Mouse (Mus musculus): ENCODE results near the gene Alyref2. TPM values are rescaled to one million over a fixed set of nuclear protein-coding genes. Genes with fewer than 3 reads are reported as not detected.

The Alyref2 gene
- polyA plus RNA-seq, 1 experiment from 2014 or later = 8.5 TPM

DNA sequence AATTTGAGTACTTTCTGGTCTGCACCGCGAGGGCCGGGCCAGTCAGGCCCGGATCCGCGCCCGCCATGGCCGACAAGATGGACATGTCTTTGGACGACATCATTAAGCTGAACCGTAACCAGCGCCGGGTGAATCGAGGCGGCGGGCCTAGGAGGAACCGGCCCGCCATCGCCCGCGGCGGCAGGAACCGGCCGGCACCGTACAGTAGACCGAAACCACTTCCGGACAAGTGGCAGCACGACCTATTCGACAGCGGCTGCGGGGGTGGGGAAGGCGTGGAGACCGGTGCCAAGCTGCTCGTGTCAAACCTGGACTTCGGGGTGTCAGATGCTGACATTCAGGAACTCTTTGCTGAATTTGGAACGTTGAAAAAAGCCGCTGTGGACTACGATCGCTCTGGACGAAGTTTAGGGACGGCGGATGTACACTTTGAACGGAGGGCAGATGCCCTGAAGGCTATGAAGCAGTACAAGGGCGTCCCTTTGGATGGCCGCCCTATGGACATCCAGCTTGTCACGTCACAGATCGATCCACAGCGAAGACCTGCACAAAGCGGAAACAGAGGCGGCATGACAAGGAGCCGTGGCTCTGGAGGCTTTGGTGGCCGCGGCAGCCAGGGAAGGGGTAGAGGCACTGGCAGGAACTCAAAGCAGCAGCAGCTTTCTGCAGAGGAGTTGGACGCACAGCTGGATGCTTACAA, 464 bp downstream of the Alyref2 start:
- Histone ChIP-seq H3K27ac (peak overlapping the region; percentile 93), H3K27me3 (ENCODE audit: poor library complexity, severe bottlenecking) (no peaks in the 10 kb centered on the region), H3K9me3 (no peaks in the 10 kb centered on the region), H3K4me1 (peaks cover 20% of the 10 kb centered on the region), H3K36me3 (replicated peaks) (no peaks in the 10 kb centered on the region), H3K4me3 (peak overlapping the region; percentile 69)
- peak; percentile 67 for DNase-seq (ENCODE audit: extremely low spot score, low spot score)
- WGBS = under 1% methylated on average over 53 of the region's 53 CpGs

DNA sequence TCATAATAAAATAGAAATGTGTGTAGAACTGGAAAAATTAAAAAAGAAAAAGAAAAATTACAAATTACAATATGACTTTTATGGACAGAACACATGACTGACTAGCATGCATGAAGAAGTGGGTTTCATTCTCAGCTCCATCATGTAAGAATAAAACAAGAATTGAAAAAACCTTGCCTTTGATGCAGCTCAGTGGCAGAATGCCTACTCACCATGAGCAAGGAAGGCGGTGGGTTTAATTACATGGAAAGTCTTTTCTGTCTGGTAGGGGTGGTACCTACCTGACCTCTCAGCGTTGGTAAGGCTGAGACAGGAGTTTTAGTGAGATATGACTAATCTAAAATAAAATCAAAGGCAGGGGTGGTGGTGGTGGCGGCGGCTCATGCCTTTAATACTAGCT, 1.3 kb downstream of the Alyref2 start:
- no peak overlapping the region for H3K27ac ChIP-seq
- 72% methylated on average over 4 of the region's 4 CpGs for WGBS

DNA sequence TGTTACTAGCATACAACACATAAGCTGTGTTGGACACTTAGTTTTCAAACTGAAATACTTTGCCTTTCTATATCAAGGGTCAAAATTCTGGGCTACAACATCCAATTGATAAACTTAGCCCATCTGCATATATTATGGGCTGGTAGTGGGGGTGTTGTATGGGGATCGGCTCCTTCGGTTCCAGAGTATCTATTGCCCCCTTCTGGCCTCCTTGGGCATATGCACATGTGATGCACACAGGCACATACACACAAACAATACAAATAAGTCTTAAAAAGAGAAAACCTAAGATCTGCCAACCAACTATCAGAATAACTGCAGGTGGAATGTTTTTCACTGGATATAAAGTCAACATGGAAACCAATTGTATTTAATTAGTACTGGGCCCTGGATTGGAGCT, 10.0 kb downstream of the Alyref2 start:
- 85% methylated on average over 2 of the region's 2 CpGs for WGBS
- Histone ChIP-seq H3K36me3 (replicated peaks) (no peaks in the 10 kb centered on the region), H3K27me3 (ENCODE audit: poor library complexity, severe bottlenecking) (no peaks in the 10 kb centered on the region), H3K9me3 (no peaks in the 10 kb centered on the region; the same call in 1 of the 2 replicates), H3K4me3 (no peak overlapping the region), H3K27ac (no peak overlapping the region), H3K4me1 (peaks cover 7% of the 10 kb centered on the region)
- DNase-seq (ENCODE audit: extremely low spot score, low spot score) = no peak

More for the DNA sequence above, 1.3 kb downstream of the Alyref2 start:
- H3K4me1 ChIP-seq = peaks cover 20% of the 10 kb centered on the region
- H3K9me3 ChIP-seq = no peaks in the 10 kb centered on the region
- H3K4me3 ChIP-seq = peak overlapping the region; percentile 69
- no peak for DNase-seq (ENCODE audit: extremely low spot score, low spot score)
- no peaks in the 10 kb centered on the region for H3K27me3 ChIP-seq (ENCODE audit: poor library complexity, severe bottlenecking)
- H3K36me3 ChIP-seq (replicated peaks) = no peaks in the 10 kb centered on the region

DNA sequence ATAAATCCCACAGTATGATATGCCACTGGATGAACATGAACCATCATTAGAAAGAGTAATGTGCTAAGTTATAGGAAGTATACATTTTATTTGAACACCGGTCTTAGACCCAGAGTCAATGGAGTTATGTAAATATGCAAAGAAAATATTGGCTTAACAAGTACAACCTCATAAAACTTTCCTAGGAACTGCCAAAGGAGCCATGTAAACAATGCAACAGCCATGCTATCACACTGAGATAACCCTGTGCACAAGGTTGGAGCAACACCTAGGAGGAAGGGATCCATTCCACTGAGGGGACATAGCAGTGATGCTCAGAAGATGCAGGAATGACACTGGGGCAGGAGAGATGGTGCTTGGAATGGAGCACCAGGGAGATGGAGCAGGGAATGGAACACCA, 10.5 kb downstream of the Alyref2 start:
- DNase-seq (ENCODE audit: extremely low spot score, low spot score) = no peak
- H3K27me3 ChIP-seq (ENCODE audit: poor library complexity, severe bottlenecking) = no peaks in the 10 kb centered on the region
- H3K27ac ChIP-seq = no peak overlapping the region
- no peak overlapping the region for H3K4me3 ChIP-seq
- H3K36me3 ChIP-seq (replicated peaks) = no peaks in the 10 kb centered on the region
- H3K4me1 ChIP-seq = peaks cover 7% of the 10 kb centered on the region
- no peaks in the 10 kb centered on the region; the same call in 1 of the 2 replicates for H3K9me3 ChIP-seq
- WGBS = 98% methylated on average over 1 of the region's 1 CpGs

DNA sequence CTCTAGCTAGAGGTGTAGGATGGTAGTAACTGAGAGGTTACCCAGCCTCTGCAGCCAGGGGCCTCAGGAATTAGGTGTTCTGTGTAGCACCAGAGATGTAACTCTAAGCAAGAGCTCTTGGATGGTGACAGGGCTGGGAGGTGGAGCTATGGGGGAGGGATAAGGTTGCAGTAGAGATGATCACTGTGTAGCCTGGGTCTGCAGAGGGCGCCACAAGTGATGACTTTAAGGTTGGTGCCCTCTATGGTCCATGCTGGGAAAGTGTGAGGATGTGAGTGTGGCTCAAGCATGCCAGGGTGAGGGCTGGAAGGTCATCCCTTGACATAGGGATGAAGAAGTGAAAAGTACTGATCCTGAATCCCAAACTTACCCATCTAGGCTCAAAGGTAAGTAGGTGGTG, 11.8 kb downstream of the Alyref2 start:
- 9% methylated on average over 1 of the region's 1 CpGs for WGBS
- Histone ChIP-seq H3K4me3 (no peak overlapping the region), H3K36me3 (replicated peaks) (no peaks in the 10 kb centered on the region), H3K27ac (no peak overlapping the region), H3K27me3 (ENCODE audit: poor library complexity, severe bottlenecking) (no peaks in the 10 kb centered on the region), H3K4me1 (peaks cover 7% of the 10 kb centered on the region), H3K9me3 (no peaks in the 10 kb centered on the region; the same call in 1 of the 2 replicates)
- DNase-seq (ENCODE audit: extremely low spot score, low spot score) = no peak

DNA sequence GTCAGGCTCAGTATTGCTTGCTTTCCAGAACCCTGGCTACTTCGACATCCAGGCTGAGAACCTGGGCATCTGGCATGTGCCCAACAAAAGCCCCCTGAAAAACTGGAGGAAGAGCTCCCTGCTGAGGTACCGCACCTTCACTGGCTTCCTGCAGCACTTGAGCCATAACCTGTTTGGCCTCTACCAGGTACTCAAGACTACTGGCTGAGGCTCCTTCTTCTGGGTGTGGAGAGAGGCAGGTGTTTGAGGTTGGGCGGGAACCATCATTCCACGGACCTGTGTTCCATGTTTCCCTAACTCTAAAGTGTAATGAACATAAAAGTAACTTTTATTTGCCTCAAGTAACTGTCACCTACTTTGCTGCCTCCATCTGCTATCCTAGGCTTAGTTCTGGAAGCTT, 12.3 kb downstream of the Alyref2 start:
- Histone ChIP-seq H3K4me1 (peaks cover 7% of the 10 kb centered on the region), H3K27ac (no peak overlapping the region), H3K9me3 (no peaks in the 10 kb centered on the region; the same call in 1 of the 2 replicates), H3K36me3 (replicated peaks) (no peaks in the 10 kb centered on the region), H3K4me3 (no peak overlapping the region), H3K27me3 (ENCODE audit: poor library complexity, severe bottlenecking) (no peaks in the 10 kb centered on the region)
- no peak for DNase-seq (ENCODE audit: extremely low spot score, low spot score)
- WGBS = 89% methylated on average over 4 of the region's 4 CpGs

DNA sequence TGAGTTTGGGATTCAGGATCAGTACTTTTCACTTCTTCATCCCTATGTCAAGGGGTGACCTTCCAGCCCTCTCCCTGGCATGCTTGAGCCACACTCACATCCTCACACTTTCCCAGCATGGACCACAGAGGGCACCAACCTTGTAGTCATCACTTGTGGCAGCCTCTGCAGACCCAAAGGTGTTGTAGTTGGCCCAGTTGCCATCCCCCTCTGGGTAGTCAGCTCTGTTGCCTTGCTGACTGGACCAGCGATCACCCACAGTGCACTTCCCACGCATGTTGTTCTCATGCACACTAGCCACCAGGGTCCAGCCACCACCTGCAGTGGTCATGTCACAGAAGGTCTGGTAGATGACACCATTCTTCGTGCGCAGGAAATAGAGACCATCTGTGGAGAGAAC, 28.1 kb downstream of the Alyref2 start:
- Histone ChIP-seq H3K4me1 (no peaks in the 10 kb centered on the region), H3K27ac (no peak overlapping the region), H3K36me3 (replicated peaks) (no peaks in the 10 kb centered on the region), H3K4me3 (no peak overlapping the region), H3K27me3 (ENCODE audit: poor library complexity, severe bottlenecking) (no peaks in the 10 kb centered on the region), H3K9me3 (no peaks in the 10 kb centered on the region)
- WGBS = 91% methylated on average over 4 of the region's 4 CpGs
- no peak for DNase-seq (ENCODE audit: extremely low spot score, low spot score)

DNA sequence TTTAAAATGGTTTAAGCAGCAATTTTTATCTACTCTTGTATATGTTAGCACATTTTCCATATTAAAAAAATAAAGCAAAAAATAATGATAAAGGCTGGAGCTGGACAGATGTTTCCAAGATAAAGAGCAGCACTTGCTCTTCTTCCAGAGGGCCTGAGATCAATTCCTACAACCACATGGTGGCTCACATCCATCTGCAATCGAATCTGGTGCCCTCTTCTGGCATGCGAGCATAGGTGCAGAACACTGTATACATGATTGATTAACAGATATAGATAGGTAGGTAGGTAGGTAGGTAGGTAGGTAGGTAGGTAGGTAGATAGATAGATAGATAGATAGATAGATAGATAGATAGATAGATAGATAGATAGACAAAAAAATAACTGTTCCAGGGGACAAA, 29.6 kb downstream of the Alyref2 start:
- no peaks in the 10 kb centered on the region for H3K27me3 ChIP-seq (ENCODE audit: poor library complexity, severe bottlenecking)
- DNase-seq (ENCODE audit: extremely low spot score, low spot score) = no peak
- no peaks in the 10 kb centered on the region for H3K9me3 ChIP-seq
- H3K36me3 ChIP-seq (replicated peaks) = no peaks in the 10 kb centered on the region
- H3K27ac ChIP-seq = no peak overlapping the region
- 67% methylated on average over 2 of the region's 2 CpGs for WGBS
- no peaks in the 10 kb centered on the region for H3K4me1 ChIP-seq
- no peak overlapping the region for H3K4me3 ChIP-seq

DNA sequence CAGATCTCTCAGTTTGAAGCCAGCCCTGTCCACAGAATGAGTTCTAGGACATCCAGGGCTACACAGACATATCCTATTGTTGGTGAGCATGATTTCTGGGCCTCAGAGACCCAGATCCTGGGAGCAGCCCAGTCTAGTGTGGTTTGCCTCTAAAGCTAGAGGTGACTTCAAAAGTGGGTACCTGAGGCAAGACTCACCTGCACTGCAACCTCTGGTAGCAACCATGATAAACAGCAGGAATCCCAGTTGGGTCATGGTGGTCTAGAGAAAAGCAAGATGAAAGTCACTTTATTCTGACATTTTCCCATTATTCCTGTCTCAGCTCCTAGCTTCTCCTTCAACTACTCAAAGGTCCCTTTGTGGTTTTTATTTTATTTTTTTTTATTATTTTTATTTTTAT, 31.3 kb downstream of the Alyref2 start:
- no peak overlapping the region for H3K4me3 ChIP-seq
- no peaks in the 10 kb centered on the region for H3K27me3 ChIP-seq (ENCODE audit: poor library complexity, severe bottlenecking)
- no peaks in the 10 kb centered on the region for H3K4me1 ChIP-seq
- DNase-seq (ENCODE audit: extremely low spot score, low spot score) = no peak
- H3K9me3 ChIP-seq = peaks cover 12% of the 10 kb centered on the region
- no peak overlapping the region for H3K27ac ChIP-seq
- H3K36me3 ChIP-seq (replicated peaks) = no peaks in the 10 kb centered on the region

DNA sequence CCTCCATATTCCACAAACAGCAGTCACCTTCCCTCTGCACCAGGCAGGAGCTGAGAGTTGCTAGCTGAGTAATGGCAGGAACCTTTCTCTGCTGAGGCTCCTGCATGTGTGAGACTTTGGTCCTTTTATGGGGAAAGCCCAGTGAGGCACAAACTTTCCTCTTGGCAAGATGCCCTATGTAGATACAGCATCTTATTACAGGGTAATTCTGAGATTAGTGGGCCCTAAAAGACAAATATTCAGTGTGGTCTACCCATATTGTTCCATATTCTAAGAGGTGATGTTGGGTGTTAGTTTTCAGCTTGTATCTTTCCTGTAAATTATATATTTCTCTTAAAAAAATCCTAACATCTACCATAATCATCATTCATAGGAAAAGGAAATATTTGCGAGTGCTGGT, 31.9 kb downstream of the Alyref2 start, which contains the start of gene Itln1:
Itln1 (minus strand) TSS at position 101 of the 400 bp plus-strand sequence.
- H3K27ac ChIP-seq = no peak within 1 kb of the TSS
- no peaks in the 10 kb centered on the region for H3K4me1 ChIP-seq
- no peaks in the 10 kb centered on the region for H3K27me3 ChIP-seq (ENCODE audit: poor library complexity, severe bottlenecking)
- WGBS = 97% methylated on average over 1 of the region's 1 CpGs
- H3K36me3 ChIP-seq (replicated peaks) = no peaks in the 10 kb centered on the region
- H3K4me3 ChIP-seq = no peak within 1 kb of the TSS
- no peak for DNase-seq (ENCODE audit: extremely low spot score, low spot score)
- H3K9me3 ChIP-seq = peaks cover 18% of the 10 kb centered on the region

DNA sequence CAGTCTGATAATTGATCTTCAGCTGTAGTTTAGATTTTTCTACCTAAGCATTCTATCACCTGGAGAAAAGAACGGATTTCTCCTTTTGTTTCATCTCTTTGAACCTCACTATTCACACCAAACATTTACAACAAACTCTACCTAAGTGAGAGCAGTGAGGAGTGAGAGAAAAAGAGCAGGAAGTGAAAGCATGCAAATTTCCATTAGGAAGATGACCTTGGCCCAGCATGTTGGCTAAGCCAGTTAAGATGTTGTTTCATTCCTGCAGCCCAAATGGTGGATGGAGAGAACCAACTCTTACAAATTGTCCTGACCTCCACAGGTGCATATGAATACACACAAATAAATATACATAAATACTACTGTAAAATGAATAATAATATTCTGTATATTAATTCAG, 37.4 kb downstream of the Alyref2 start:
- Histone ChIP-seq H3K4me3 (no peak overlapping the region), H3K9me3 (peaks cover 21% of the 10 kb centered on the region), H3K27me3 (ENCODE audit: poor library complexity, severe bottlenecking) (no peaks in the 10 kb centered on the region), H3K36me3 (replicated peaks) (no peaks in the 10 kb centered on the region), H3K27ac (no peak overlapping the region), H3K4me1 (no peaks in the 10 kb centered on the region)
- 81% methylated on average over 1 of the region's 1 CpGs for WGBS
- no peak for DNase-seq (ENCODE audit: extremely low spot score, low spot score)

DNA sequence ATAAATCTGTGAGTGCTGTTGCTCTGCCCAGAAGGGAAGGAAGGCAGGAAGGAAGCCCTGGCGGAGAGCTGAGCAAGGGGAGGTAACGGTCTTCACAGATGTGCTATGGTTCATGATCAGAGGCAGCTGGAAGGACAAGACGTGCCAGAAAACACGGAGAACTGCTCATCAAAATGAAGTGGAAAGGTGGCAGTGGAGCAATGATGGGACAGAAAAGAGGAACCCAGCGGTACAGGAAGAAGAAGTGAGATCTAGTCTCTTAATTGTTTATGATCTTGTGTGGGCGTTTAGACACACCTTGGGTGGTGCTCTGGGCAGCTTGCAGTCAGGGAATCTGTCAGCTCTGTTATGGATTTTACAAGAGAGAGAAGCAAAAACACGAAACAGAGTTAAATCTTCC, 48.0 kb downstream of the Alyref2 start:
- Histone ChIP-seq H3K27me3 (ENCODE audit: poor library complexity, severe bottlenecking) (no peaks in the 10 kb centered on the region), H3K4me1 (no peaks in the 10 kb centered on the region), H3K9me3 (0 out of 2 replicates have a peak, but pooled peaks cover 2% of the 10 kb centered on the region), H3K4me3 (no peak overlapping the region), H3K27ac (no peak overlapping the region), H3K36me3 (replicated peaks) (no peaks in the 10 kb centered on the region)
- no peak for DNase-seq (ENCODE audit: extremely low spot score, low spot score)
- WGBS = 83% methylated on average over 7 of the region's 7 CpGs

DNA sequence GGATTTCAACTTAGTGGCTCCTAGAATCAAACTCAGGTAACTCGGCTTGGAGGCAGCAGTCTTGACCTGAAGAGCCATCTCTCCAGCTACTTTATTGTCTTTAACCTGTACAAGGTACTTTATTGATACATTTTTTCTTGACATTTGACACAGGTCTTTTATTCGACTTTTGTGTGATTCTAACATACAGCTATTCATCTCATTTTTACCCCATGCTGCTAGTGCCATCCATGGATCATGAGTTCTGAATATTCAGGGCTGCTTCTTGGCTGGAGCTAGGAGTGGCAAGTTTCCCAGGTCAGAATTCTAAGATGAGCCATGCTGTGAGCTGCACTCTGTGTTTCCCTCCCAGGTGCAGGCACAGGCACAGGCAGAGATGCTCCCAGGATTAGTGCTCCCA, 49.0 kb downstream of the Alyref2 start:
- Histone ChIP-seq H3K9me3 (0 out of 2 replicates have a peak, but pooled peaks cover 2% of the 10 kb centered on the region), H3K27ac (no peak overlapping the region), H3K27me3 (ENCODE audit: poor library complexity, severe bottlenecking) (no peaks in the 10 kb centered on the region), H3K4me3 (no peak overlapping the region), H3K4me1 (no peaks in the 10 kb centered on the region), H3K36me3 (replicated peaks) (no peaks in the 10 kb centered on the region)
- no peak for DNase-seq (ENCODE audit: extremely low spot score, low spot score)
- WGBS = 76% methylated on average over 2 of the region's 2 CpGs

All from forebrain, embryonic 10.5 days (tissue).